Mouse (Mus musculus) liver, postnatal 0 days (tissue): ENCODE measurements at regions not wholly inside any gene's neighbourhood (a gene's known extent, or its start where the extent isn't known, plus 50 kb on each side); places are given as distances from the start of the nearest gene placed in this dataset.

Experiments used
- CTCF ChIP-seq: sonication (generic); IDR thresholded peaks from 2 replicates; pipeline ENCODE4 v1.5.1; 2016; ENCODE audit warnings: antibody characterized with exemption, low read depth
- EP300 ChIP-seq: IDR thresholded peaks from 2 replicates; pipeline ENCODE4 v1.6.1; 2016; ENCODE audit warnings: antibody characterized with exemption, low read depth, mild to moderate bottlenecking

DNA sequence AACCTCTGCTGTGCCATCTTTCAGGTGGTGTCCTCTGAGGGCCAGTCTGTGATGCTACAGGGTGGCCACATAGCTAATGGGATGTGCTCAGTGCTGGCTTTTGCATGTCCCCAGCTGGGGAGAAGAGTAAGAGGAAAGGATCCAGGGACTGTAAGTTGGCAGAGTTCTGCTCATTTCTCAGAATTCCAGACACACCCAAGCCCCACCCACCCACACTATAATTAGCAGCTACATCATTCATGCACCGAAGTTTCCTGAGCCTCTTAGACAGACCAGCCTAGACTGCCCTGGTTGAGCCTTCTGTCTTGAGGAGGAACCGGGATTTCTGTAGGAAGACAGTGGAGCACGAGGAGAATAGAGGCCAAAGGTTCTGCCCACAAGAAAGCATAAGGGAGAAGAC lies 70.9 kb upstream of the Lclat1 start:
- TF ChIP-seq CTCF, result no peak
- no peak for TF ChIP-seq EP300
